Mouse (Mus musculus) neural tube, embryonic 15.5 days (tissue): ENCODE data around the gene Ppa1. TPM values are rescaled to one million over a fixed set of nuclear protein-coding genes. Genes with fewer than 3 reads are reported as not detected.
"Not testable (repeated sequence)": the region's sequence is repeated elsewhere in the genome, so short reads cannot be mapped to it uniquely, and the experiment has no call there.

Experiments used
- ATAC-seq: fragments of 200-750 bp; cut with Nextera tagmentation; 2 replicates; pipeline ENCODE4 v1.8.0; 2017; ENCODE audit warnings: mild to moderate bottlenecking, moderate TSS enrichment, moderate library complexity; ENCODE audit not compliant: low FRiP score
- H3K27ac ChIP-seq: fragments of 300-500 bp; sonication (generic); replicated peaks from 2 replicates; pipeline ENCODE4 v1.5.1; 2015; ENCODE audit warnings: mild to moderate bottlenecking, inconsistent platforms
- H3K27me3 ChIP-seq: fragments of 300-500 bp; sonication (generic); replicated peaks from 2 replicates; pipeline ENCODE4 v1.6.1; 2015; ENCODE audit warnings: inconsistent platforms
- H3K36me3 ChIP-seq: fragments of 300-500 bp; sonication (generic); 2 replicates; pipeline ENCODE4 v1.6.1; 2015; ENCODE audit warnings: inconsistent platforms
- H3K4me1 ChIP-seq: fragments of 300-500 bp; sonication (generic); 2 replicates; pipeline ENCODE4 v1.6.1; 2015; ENCODE audit warnings: inconsistent platforms
- H3K4me2 ChIP-seq: fragments of 300-500 bp; sonication (generic); 2 replicates; pipeline ENCODE4 v1.6.1; 2015; ENCODE audit warnings: inconsistent platforms, mild to moderate bottlenecking, moderate library complexity
- H3K4me3 ChIP-seq: fragments of 300-500 bp; sonication (generic); replicated peaks from 2 replicates; pipeline ENCODE4 v1.5.1; 2015; ENCODE audit warnings: mild to moderate bottlenecking, inconsistent platforms
- H3K9ac ChIP-seq: fragments of 300-500 bp; sonication (generic); replicated peaks from 2 replicates; pipeline ENCODE4 v1.6.1; 2015; ENCODE audit warnings: mild to moderate bottlenecking, inconsistent platforms
- H3K9me3 ChIP-seq: fragments of 300-500 bp; sonication (generic); replicated peaks from 2 replicates; pipeline ENCODE4 v1.6.1; 2016; ENCODE audit warnings: inconsistent platforms
- WGBS: fragments of 180-500 bp; shearing (Covaris S2); methylation state at CpG from one replicate; pipeline ENCODE4 v1.1.7; 2015; ENCODE audit warnings: mixed read lengths; 5-methylcytosine and 5-hydroxymethylcytosine counted together
- polyA plus RNA-seq: library from polyadenylated mRNA; unstranded; fragments of >200 nt; fragmentation: Nextera tagmentation; extraction: Ambion mirVana; gene quantifications from 2 replicates; pipeline ENCODE4 v1.2.1, GENCODE M21; 2015

Ppa1 gene
- 200 and 209 TPM in 2 replicates for polyA plus RNA-seq

DNA sequence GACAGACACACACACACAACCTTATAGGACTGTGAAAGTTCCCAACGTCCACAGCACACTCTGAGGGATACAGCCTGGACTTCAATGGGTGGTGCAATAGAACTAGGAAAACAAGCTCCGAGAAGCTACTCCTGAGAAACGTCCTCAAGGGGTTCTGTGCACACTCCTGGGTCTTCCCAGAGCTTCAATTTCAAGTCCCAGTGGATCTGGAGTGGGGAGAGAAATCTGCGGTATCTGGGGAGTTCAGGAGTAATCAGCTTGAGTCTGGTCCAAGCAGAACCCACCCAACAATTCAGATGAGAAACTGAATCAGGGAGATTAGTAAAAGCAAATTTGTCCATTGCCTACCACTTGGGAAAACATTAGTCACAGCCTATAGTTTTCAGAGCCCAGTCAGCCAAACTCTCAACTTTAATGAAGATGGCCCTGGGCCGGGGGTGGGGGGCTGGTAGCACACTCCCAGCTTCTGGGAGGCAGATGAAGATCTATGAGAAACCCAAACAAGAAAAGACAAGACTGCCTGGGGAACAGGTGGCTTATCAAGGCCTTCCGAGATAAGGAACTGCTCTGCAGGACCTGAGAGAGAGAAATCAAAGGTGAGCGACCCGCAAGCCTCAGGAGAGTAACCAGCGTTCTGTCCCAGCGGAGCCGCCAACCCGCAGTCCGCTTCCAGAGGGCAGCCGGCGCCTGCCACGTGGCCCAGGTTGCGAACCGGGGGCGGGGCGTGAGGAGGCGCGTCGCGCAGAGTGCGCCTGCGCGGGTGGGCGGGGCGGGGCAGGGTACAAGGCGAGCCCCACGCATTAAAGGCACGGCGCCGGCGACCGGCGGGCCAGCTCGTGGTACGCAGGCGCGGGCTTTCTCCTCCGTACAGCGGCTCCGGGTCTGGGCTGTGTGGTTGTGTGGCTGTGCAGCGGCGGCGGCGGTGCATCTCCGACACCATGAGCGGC lies at the start of gene Ppa1:
Ppa1 (plus strand) TSS at position 763 of the 947 bp plus-strand sequence.
- WGBS: 2% methylated on average over 47 of the region's 50 CpGs
- ATAC-seq: peak; percentile 99
- H3K9ac ChIP-seq: peak within 1 kb of the TSS; percentile 78
- H3K4me1 ChIP-seq: peaks cover 22% of the 10 kb centered on the region
- peak within 1 kb of the TSS; percentile 82 for H3K4me3 ChIP-seq
- H3K27ac ChIP-seq: peak within 1 kb of the TSS; percentile 88
- peaks cover 3% of the 10 kb centered on the region for H3K36me3 ChIP-seq
- H3K27me3 ChIP-seq: no peaks in the 10 kb centered on the region
- H3K9me3 ChIP-seq: no peaks in the 10 kb centered on the region
- peak within 1 kb of the TSS; percentile 90 for H3K4me2 ChIP-seq

DNA sequence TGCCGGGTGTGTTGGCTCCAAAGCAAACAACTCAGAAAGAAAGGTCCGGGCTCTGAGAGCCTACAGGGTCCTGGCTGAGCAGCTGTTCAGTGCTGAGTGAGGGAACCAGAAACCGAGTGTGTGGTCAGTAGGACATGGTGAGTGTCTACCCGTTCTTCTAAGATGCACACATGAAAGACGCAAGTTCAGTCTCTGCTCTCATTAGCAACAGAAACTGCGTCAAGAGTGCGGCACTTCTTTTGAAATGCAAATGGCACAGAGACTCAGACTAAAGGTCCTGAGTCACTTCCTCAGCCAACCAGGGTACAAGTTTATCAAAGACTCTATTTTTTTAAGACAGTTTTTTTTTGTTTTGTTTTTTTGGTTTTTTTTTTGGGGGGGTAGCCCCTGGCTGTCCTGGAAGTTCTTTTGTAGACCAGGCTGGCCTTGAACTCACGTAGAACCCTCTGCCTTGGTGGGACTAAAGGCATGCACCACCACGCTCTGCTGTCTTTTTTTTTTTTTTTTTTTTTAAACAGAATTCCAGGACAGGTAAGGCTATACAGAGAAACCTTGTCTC lies 48.7 kb upstream of the Ppa1 start:
- H3K27ac ChIP-seq: no peak overlapping the region
- no peak for ATAC-seq
- WGBS: 55% methylated on average over 9 of the region's 9 CpGs

DNA sequence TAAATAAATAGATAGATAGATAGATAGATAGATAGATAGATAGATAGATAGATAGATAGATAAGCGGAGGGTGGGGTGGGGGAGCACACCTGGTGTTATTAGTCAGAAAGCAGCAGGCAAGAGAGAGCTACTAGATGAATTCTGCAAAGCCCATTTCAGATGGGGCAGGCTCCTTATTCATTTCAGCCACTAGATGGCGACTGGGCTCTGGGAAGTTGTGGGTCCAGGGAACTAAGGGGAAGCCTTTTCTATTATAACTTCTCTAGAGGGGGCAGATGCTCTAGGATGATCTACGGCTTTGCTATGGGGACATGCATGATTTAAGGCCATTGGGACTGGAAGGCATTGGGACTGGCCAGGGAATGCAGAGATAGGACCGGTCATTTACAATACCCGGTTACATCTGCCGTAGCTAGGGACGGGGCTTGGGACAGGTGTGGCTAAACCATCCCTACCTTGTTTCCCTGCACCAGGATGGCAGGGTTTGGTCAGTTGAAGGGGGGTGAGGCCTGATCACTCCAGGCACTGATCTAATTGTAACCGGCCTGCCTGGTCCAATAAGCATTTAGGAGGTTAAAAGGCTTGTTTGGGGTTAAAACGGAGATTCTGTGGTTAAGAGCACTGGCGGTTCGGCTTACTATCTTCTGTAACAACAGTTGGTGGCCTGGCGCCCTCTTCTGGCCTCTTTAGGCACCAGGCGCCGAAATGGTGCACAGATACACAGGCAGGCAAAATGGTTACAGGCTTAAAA lies 45.9 kb upstream of the Ppa1 start:
- Histone ChIP-seq H3K4me3 (no peak overlapping the region), H3K36me3 (no peaks in the 10 kb centered on the region), H3K9me3 (no peaks in the 10 kb centered on the region), H3K9ac (no peak overlapping the region), H3K4me2 (peak overlapping the region; percentile 43), H3K4me1 (0 out of 2 replicates have a peak, but pooled peaks cover 8% of the 10 kb centered on the region), H3K27me3 (peaks cover 12% of the 10 kb centered on the region; the same call in 1 of the 2 replicates), H3K27ac (no peak overlapping the region)
- WGBS: 11% methylated on average over 14 of the region's 14 CpGs
- peak; percentile 53; the same call in 1 of the 2 replicates for ATAC-seq

More for the DNA sequence above, 48.7 kb upstream of the Ppa1 start:
- Histone ChIP-seq H3K9me3 (no peaks in the 10 kb centered on the region), H3K36me3 (no peaks in the 10 kb centered on the region), H3K4me2 (no peak overlapping the region), H3K4me3 (no peak overlapping the region), H3K4me1 (peaks cover 15% of the 10 kb centered on the region), H3K27me3 (peaks cover 31% of the 10 kb centered on the region), H3K9ac (no peak overlapping the region)

DNA sequence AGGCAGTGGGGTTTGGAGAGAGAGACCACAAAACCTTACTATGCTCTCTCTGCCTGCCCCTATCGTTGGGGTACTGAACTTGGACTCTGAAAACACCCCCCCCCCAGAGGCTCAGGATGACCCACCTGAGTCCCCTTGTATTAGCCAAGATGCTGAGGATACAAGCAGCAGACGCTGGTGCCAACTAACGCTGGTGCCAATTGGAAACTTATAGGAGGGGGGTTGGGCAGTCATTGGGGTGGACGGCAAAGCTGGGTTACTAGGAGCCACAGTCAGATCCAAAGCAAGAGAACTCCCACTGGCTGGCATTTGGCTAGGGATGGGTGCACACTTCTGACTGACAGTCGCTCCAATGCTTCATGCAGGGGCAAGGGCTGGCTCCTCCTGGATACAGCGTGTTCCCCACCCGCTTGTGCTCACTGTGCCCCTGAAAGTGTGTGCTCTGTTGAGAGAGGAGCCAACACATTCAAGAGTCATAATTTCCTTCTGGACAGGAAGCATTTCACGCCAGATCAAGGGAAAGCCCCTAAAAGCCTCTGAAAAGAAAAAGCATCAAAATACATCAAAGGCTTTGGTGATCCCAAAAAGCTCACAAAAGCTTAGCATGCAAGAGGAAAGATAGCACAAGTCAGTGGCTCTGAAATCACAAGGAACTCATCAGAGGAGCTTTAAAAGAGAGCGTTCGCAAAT lies 43.8 kb upstream of the Ppa1 start:
- Histone ChIP-seq H3K4me1 (no peaks in the 10 kb centered on the region), H3K9me3 (no peaks in the 10 kb centered on the region), H3K9ac (no peak overlapping the region), H3K4me2 (no peak overlapping the region), H3K4me3 (no peak overlapping the region), H3K27ac (no peak overlapping the region), H3K36me3 (no peaks in the 10 kb centered on the region), H3K27me3 (peaks cover 8% of the 10 kb centered on the region; the same call in 1 of the 2 replicates)
- ATAC-seq: no peak
- 54% methylated on average over 10 of the region's 10 CpGs for WGBS

DNA sequence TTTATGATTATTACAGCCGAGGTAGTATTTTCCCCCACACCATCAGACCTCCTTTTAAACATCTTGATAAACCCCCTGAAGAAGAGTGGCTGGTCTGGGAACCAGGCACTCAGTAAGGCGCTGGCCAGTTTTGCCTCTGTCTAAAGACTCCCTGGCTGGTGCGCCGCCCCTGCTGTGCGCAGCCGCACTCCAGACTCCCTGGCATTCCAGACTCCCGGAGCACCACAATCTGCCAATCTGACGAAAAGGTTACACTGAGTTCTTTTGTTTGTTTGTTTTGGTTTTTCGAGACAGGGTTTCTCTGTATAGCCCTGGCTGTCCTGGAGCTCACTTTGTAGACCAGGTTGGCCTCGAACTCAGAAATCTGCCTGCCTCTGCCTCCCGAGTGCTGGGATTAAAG lies 43.0 kb upstream of the Ppa1 start:
- WGBS: 69% methylated on average over 11 of the region's 11 CpGs
- not testable (repeated sequence) for H3K4me1 ChIP-seq, ATAC-seq, H3K9ac ChIP-seq, H3K4me3 ChIP-seq, H3K27me3 ChIP-seq, H3K4me2 ChIP-seq, H3K36me3 ChIP-seq, H3K27ac ChIP-seq, H3K9me3 ChIP-seq

DNA sequence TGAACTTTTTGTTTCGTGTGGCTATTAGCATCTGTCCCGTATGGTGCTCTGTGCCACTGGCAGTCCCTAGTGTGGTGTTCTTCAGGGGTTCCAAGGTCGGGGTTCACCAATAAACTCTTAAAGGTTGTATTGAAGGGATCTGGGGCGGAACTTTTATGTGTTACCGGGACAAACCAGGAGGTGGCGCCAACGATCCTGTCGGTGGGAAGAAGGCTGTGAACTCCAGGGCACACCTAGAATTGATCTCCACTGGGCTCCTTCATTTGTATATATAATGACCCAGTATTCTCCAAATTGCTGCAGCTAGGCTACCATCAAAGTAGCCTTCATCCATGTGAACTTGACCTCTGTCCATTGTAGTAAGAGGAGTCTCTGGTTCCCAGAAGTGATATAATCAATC lies 42.5 kb upstream of the Ppa1 start:
- Histone ChIP-seq H3K9me3 (no peaks in the 10 kb centered on the region), H3K4me1 (no peaks in the 10 kb centered on the region)

DNA sequence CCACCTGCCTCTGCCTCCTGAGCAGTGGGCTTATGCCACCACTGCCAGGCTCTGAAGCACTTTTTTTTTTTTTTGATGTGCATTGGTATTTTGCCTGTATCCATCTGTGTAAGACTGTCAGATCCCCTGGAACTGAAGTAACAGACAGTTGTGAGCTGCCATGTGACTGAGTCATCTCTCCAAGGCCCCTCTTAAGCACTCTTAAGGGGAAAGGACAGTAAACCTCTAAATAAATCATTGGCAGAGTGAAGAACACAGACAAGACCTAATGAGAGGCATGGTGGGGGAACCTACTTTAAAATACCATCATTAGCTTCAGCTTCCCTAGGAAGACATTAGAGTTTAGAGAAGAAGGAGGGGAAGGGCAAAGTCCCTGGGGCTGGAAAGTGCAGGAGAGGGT lies 40.1 kb upstream of the Ppa1 start:
- Histone ChIP-seq H3K4me3 (no peak overlapping the region), H3K27me3 (peaks cover 8% of the 10 kb centered on the region; the same call in 1 of the 2 replicates), H3K4me1 (no peaks in the 10 kb centered on the region), H3K9ac (no peak overlapping the region), H3K27ac (no peak overlapping the region), H3K9me3 (no peaks in the 10 kb centered on the region), H3K36me3 (no peaks in the 10 kb centered on the region), H3K4me2 (no peak overlapping the region)
- ATAC-seq: no peak

More for the DNA sequence above, 42.5 kb upstream of the Ppa1 start:
- Histone ChIP-seq H3K36me3 (no peaks in the 10 kb centered on the region), H3K9ac (no peak overlapping the region), H3K27me3 (peaks cover 8% of the 10 kb centered on the region; the same call in 1 of the 2 replicates), H3K27ac (no peak overlapping the region), H3K4me3 (no peak overlapping the region), H3K4me2 (no peak overlapping the region)
- WGBS: 19% methylated on average over 8 of the region's 8 CpGs
- no peak for ATAC-seq

DNA sequence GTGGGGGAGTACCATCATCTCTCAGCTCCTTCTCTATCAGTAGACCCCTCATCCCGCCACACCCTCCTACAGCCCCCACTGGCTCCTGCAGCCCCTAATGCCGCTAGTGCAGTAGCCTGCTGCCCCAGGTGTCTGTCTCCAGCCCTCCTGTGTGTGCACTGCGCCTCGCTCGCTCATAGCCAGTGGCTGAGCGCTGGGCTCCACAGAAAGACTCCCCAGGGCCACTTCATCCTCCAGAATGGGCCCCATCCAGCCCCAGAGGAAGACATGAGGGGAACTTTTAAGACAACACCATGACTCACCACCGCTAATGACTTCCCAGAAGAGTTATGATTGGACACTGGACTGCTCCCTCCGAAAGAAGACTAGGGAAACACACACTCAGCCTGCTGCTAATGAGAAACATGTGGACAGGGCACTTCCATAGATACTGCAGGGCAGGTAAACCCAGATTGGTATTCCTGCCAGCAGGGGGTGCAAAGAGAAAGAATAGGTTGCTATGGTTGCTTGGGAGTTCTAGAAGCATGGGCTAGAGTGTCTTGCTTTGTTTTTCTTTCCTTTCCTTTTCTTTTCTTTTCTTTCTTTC lies 37.6 kb upstream of the Ppa1 start:
- Histone ChIP-seq H3K4me1 (no peaks in the 10 kb centered on the region), H3K4me2 (no peak overlapping the region), H3K9ac (no peak overlapping the region), H3K27ac (no peak overlapping the region), H3K27me3 (no peaks in the 10 kb centered on the region), H3K9me3 (no peaks in the 10 kb centered on the region), H3K36me3 (no peaks in the 10 kb centered on the region), H3K4me3 (no peak overlapping the region)
- WGBS: 70% methylated on average over 8 of the region's 8 CpGs
- no peak for ATAC-seq

DNA sequence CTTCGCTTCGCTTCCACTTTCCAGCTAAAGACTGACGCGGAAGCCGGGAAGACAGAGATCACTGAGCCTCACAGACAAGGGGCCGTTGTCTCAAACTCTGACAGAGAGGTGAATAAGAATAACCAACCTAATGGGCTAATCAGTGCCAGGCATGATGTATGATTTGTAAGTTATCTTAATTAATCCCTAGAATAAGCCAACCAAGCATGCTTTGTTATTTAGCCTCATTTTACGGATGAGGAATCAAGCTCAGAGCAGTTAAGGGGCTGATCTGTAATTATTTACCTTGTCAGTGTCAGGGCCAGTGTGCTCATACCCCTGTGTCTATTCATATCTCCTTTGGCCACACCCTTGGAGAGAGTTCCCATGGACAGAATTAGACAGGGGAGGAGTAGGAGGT lies 34.0 kb upstream of the Ppa1 start:
- Histone ChIP-seq H3K9me3 (no peaks in the 10 kb centered on the region), H3K36me3 (no peaks in the 10 kb centered on the region), H3K4me1 (no peaks in the 10 kb centered on the region), H3K4me3 (no peak overlapping the region), H3K4me2 (no peak overlapping the region), H3K27me3 (no peaks in the 10 kb centered on the region), H3K27ac (no peak overlapping the region), H3K9ac (no peak overlapping the region)
- no peak for ATAC-seq
- 92% methylated on average over 7 of the region's 7 CpGs for WGBS

DNA sequence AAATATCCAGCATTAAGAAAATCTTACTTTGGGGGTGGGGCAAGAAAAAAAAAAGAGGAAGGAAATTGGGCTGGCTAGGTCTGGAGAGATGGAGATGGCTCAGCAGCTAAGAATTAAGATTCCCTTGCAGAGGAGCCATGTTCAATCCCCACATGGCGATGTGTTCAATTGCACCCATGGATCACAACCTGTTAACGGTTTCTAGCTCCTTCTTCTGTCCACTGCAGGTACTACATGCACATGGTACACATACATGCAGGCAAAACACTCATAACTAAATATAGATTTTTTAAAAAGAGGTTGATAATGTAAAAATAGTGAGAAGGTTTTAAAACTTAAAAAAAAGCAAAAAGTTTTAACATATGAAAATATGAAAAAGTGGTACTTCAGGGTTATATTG lies 29.8 kb upstream of the Ppa1 start:
- Histone ChIP-seq H3K27me3 (no peaks in the 10 kb centered on the region; the same call in 1 of the 2 replicates), H3K4me1 (no peaks in the 10 kb centered on the region), H3K4me3 (no peak overlapping the region), H3K9ac (no peak overlapping the region), H3K4me2 (no peak overlapping the region), H3K27ac (no peak overlapping the region), H3K9me3 (no peaks in the 10 kb centered on the region), H3K36me3 (no peaks in the 10 kb centered on the region)
- WGBS: 80% methylated on average over 2 of the region's 2 CpGs
- no peak for ATAC-seq

DNA sequence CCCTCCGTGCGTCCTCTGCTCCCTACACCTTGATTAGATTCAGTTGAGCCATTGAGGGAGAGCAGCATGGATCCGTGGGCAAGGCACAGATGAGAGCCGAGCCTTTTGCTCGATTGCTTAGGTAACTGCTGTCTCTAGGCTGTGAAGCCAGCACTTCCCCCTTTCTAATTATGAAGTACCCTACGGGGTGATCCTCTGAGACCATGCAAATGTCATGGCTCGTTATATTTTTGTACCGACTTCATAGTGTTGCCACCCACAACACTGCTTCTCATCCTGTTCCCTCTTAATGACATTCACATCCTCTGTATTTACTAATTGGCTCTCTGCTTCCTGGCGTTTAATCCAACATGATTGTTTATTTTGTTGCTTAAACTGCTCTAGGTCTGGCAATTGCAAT lies 26.7 kb upstream of the Ppa1 start:
- WGBS: 48% methylated on average over 9 of the region's 9 CpGs
- ATAC-seq: no peak
- H3K4me1 ChIP-seq: peaks cover 17% of the 10 kb centered on the region
- no peaks in the 10 kb centered on the region for H3K36me3 ChIP-seq
- H3K4me3 ChIP-seq: no peak overlapping the region
- no peak overlapping the region for H3K9ac ChIP-seq
- H3K9me3 ChIP-seq: no peaks in the 10 kb centered on the region
- no peak overlapping the region for H3K4me2 ChIP-seq
- H3K27me3 ChIP-seq: peaks cover 20% of the 10 kb centered on the region
- H3K27ac ChIP-seq: no peak overlapping the region
